Mouse (Mus musculus) MN1 (cell line): ENCODE measurements around the gene Ifitm2.

ENCODE experiments used
- DNase-seq: peaks from one replicate; pipeline ENCODE4 v3.0.0-alpha.2; 2016; ENCODE audit warnings: low spot score

Gene Ifitm2

GRCm38 (mm10) chr7:140967862-140968591, 12.2 kb upstream of the Ifitm2 start:
- no peak for DNase-seq

GRCm38 (mm10) chr7:140966921-140967320, 11.1 kb upstream of the Ifitm2 start, which contains the start of gene Ifitm1:
Gene Ifitm1 (plus strand): TSS chr7:140967221.
- DNase-seq = no peak

GRCm38 (mm10) chr7:140962733-140963132, 6.9 kb upstream of the Ifitm2 start:
- no peak for DNase-seq

- no peak for DNase-seq
Measured at GRCm38 (mm10) chr7:140961416-140961815, 5.6 kb upstream of the Ifitm2 start.

GRCm38 (mm10) chr7:140960026-140960425, 4.2 kb upstream of the Ifitm2 start:
- no peak for DNase-seq

- peak; percentile 65 for DNase-seq
Measured at GRCm38 (mm10) chr7:140959181-140959901, 3.6 kb upstream of the Ifitm2 start.

- DNase-seq = no peak
Measured at GRCm38 (mm10) chr7:140956556-140956869, 726 bp upstream of the Ifitm2 start.

- no peak for DNase-seq
Measured at GRCm38 (mm10) chr7:140955342-140955741, 445 bp downstream of the Ifitm2 start.

GRCm38 (mm10) chr7:140954733-140955071, 1.1 kb downstream of the Ifitm2 start:
- no peak for DNase-seq

- no peak for DNase-seq
Measured at GRCm38 (mm10) chr7:140953800-140954732, 1.7 kb downstream of the Ifitm2 start.

- DNase-seq = no peak
Measured at GRCm38 (mm10) chr7:140953133-140953532, 2.7 kb downstream of the Ifitm2 start.

GRCm38 (mm10) chr7:140952441-140952840, 3.3 kb downstream of the Ifitm2 start:
- DNase-seq = no peak

- no peak for DNase-seq
Measured at GRCm38 (mm10) chr7:140951765-140952164, 4.0 kb downstream of the Ifitm2 start.

GRCm38 (mm10) chr7:140951051-140951450, 4.7 kb downstream of the Ifitm2 start:
- DNase-seq = no peak

GRCm38 (mm10) chr7:140949824-140950530, 5.8 kb downstream of the Ifitm2 start, which contains the start of gene Ifitm5:
Gene Ifitm5 (minus strand): TSS chr7:140950291.
- DNase-seq = no peak

GRCm38 (mm10) chr7:140949255-140949654, 6.5 kb downstream of the Ifitm2 start:
- no peak for DNase-seq

- DNase-seq = no peak
Measured at GRCm38 (mm10) chr7:140948161-140948560, 7.6 kb downstream of the Ifitm2 start.

- DNase-seq = no peak
Measured at GRCm38 (mm10) chr7:140946980-140947379, 8.8 kb downstream of the Ifitm2 start.

GRCm38 (mm10) chr7:140946311-140946710, 9.5 kb downstream of the Ifitm2 start:
- DNase-seq = no peak

GRCm38 (mm10) chr7:140945247-140945646, 10.5 kb downstream of the Ifitm2 start:
- no peak for DNase-seq

GRCm38 (mm10) chr7:140944236-140944635, 11.6 kb downstream of the Ifitm2 start:
- DNase-seq = no peak

- no peak for DNase-seq
Measured at GRCm38 (mm10) chr7:140943356-140943755, 12.4 kb downstream of the Ifitm2 start.
